Mouse (Mus musculus): Measurements from ENCODE around the gene Hnf4a. TPM values are rescaled to one million over a fixed set of nuclear protein-coding genes. Genes with fewer than 3 reads are reported as not detected.
"Not testable (repeated sequence)": the region's sequence is repeated elsewhere in the genome, so short reads cannot be mapped to it uniquely, and the experiment has no call there.

Gene Hnf4a
- total and polyA plus RNA-seq, 3 experiments: not detected

GRCm38 (mm10) chr2:163617874-163618273 lies 111.3 kb downstream of the Hnf4a start:
- dilution Hi-C loops (cut with MboI; ENCODE audit: extremely low pct_ligation_motif_present, extremely low pct_unique_long_range_greater_than_20kb, low sequenced_read_pairs): no loop called here
- no peak for DNase-seq (ENCODE audit: extremely low read depth)
- in situ Hi-C loops (cut with MboI; ENCODE audit: low pct_ligation_motif_present, low pct_unique_long_range_greater_than_20kb, low sequenced_read_pairs): no loop called here

GRCm38 (mm10) chr2:163620451-163620850 lies 113.8 kb downstream of the Hnf4a start:
- dilution Hi-C loops (cut with MboI; ENCODE audit: extremely low pct_ligation_motif_present, extremely low pct_unique_long_range_greater_than_20kb, low sequenced_read_pairs): no loop called here
- DNase-seq (ENCODE audit: extremely low read depth): no peak

More at GRCm38 (mm10) chr2:163617874-163618273, 111.3 kb downstream of the Hnf4a start:
- Histone ChIP-seq H3K9me3 (replicated peaks; ENCODE audit: low read length) (peaks cover 4% of the 10 kb centered on the region), H3K4me2 (ENCODE audit: insufficient read depth, low read depth, poor library complexity, severe bottlenecking) (no peak overlapping the region), H3K79me2 (replicated peaks; ENCODE audit: control insufficient read depth, extremely low read depth, insufficient read depth, poor library complexity, severe bottlenecking) (peaks cover 5% of the 10 kb centered on the region; the same call in 1 of the 2 replicates), H3K4me3 (replicated peaks in 1 of 3; ENCODE audit: low read depth in 2 of 3, low read length in 2 of 3, poor library complexity in 1 of 3) (no peak overlapping the region), H3K27me3 (replicated peaks) (no peaks in the 10 kb centered on the region), H3K36me3 (replicated peaks in 1 of 2; ENCODE audit: control insufficient read depth in 1 of 2, insufficient read depth in 1 of 2, low read length in 1 of 2) (peaks cover 81 to 97% of the 10 kb centered on the region in 2 experiments), H3K4me1 (ENCODE audit: control insufficient read depth in 1 of 2, insufficient read depth in 2 of 2) (no peaks in the 10 kb centered on the region), H3K27ac (ENCODE audit: insufficient read depth, low read depth) (no peak overlapping the region), H3K9ac (ENCODE audit: insufficient read depth, low read depth) (no peak overlapping the region)
- TF ChIP-seq CHD2 (IDR thresholded peaks at IDR 0.05; ENCODE audit: low read length) (peak; percentile 16; the same call in 1 of the 2 replicates), RCOR1 (conservative IDR thresholded peaks at IDR 0.05; ENCODE audit: low read depth, low read length) (peak; percentile 31; the same call in 1 of the 2 replicates), UBTF (IDR thresholded peaks at IDR 0.05; ENCODE audit: low read depth, low read length) (no peak), POLR2AphosphoS2 (IDR thresholded peaks at IDR 0.05; ENCODE audit: low read depth, low read length) (peak; percentile 67; the same call in 1 of the 2 replicates)

GRCm38 (mm10) chr2:163621401-163621800 lies 114.8 kb downstream of the Hnf4a start:
- H3K4me3 ChIP-seq (replicated peaks in 1 of 3; ENCODE audit: low read depth in 2 of 3, low read length in 2 of 3, poor library complexity in 1 of 3); in situ Hi-C loops (cut with MboI; ENCODE audit: low pct_ligation_motif_present, low pct_unique_long_range_greater_than_20kb, low sequenced_read_pairs); H3K79me2 ChIP-seq (replicated peaks; ENCODE audit: control insufficient read depth, extremely low read depth, insufficient read depth, poor library complexity, severe bottlenecking); H3K4me1 ChIP-seq (ENCODE audit: control insufficient read depth in 1 of 2, insufficient read depth in 2 of 2); H3K9ac ChIP-seq (ENCODE audit: insufficient read depth, low read depth); H3K27ac ChIP-seq (ENCODE audit: insufficient read depth, low read depth); H3K27me3 ChIP-seq (replicated peaks); dilution Hi-C loops (cut with MboI; ENCODE audit: extremely low pct_ligation_motif_present, extremely low pct_unique_long_range_greater_than_20kb, low sequenced_read_pairs); H3K9me3 ChIP-seq (replicated peaks; ENCODE audit: low read length); DNase-seq (ENCODE audit: extremely low read depth); H3K4me2 ChIP-seq (ENCODE audit: insufficient read depth, low read depth, poor library complexity, severe bottlenecking): not testable (repeated sequence)
- TF ChIP-seq ZNF384 (IDR thresholded peaks at IDR 0.05; ENCODE audit: low read depth, low read length): peak; percentile 54; the same call in 1 of the 2 replicates
- H3K36me3 ChIP-seq (replicated peaks in 1 of 2; ENCODE audit: control insufficient read depth in 1 of 2, insufficient read depth in 1 of 2, low read length in 1 of 2): peaks cover 80 to 96% of the 10 kb centered on the region in 2 experiments

More at GRCm38 (mm10) chr2:163620451-163620850, 113.8 kb downstream of the Hnf4a start:
- Histone ChIP-seq H3K4me3 (replicated peaks in 1 of 3; ENCODE audit: low read depth in 2 of 3, low read length in 2 of 3, poor library complexity in 1 of 3) (no peak overlapping the region), H3K9ac (ENCODE audit: insufficient read depth, low read depth) (no peak overlapping the region), H3K36me3 (replicated peaks in 1 of 2; ENCODE audit: control insufficient read depth in 1 of 2, insufficient read depth in 1 of 2, low read length in 1 of 2) (peaks cover 76 to 96% of the 10 kb centered on the region in 2 experiments), H3K4me2 (ENCODE audit: insufficient read depth, low read depth, poor library complexity, severe bottlenecking) (no peak overlapping the region), H3K9me3 (replicated peaks; ENCODE audit: low read length) (no peaks in the 10 kb centered on the region), H3K27ac (ENCODE audit: insufficient read depth, low read depth) (peak overlapping the region; percentile 42), H3K79me2 (replicated peaks; ENCODE audit: control insufficient read depth, extremely low read depth, insufficient read depth, poor library complexity, severe bottlenecking) (peaks cover 5% of the 10 kb centered on the region; the same call in 1 of the 2 replicates), H3K27me3 (replicated peaks) (no peaks in the 10 kb centered on the region), H3K4me1 (ENCODE audit: control insufficient read depth in 1 of 2, insufficient read depth in 2 of 2) (no peaks in the 10 kb centered on the region; a peak in 1 of 4 replicates)
- in situ Hi-C loops (cut with MboI; ENCODE audit: low pct_ligation_motif_present, low pct_unique_long_range_greater_than_20kb, low sequenced_read_pairs): no loop called here
- TF ChIP-seq JUND (conservative IDR thresholded peaks at IDR 0.05; ENCODE audit: low read depth, low read length) (no peak), POLR2AphosphoS2 (IDR thresholded peaks at IDR 0.05; ENCODE audit: low read depth, low read length) (peak; percentile 80), POLR2A (IDR thresholded peaks at IDR 0.05; ENCODE audit: low read depth, low read length) (peak; percentile 51)

Other genes with a start within 250 kb of the Hnf4a start
- gene Jph2, start 108.8 kb upstream of the Hnf4a start, total RNA-seq (2012; rRNA removed): not detected in 2 replicates
- not detected in 2 replicates for gene Jph2, start 108.8 kb upstream of the Hnf4a start, total RNA-seq (2014; rRNA removed)
- gene Jph2, start 108.8 kb upstream of the Hnf4a start, polyA plus RNA-seq (2012; ENCODE audit: insufficient read length, low read depth): not detected in 2 replicates
- gene Oser1, start 82.1 kb upstream of the Hnf4a start, total RNA-seq (2012; rRNA removed): 29.0 and 31.3 TPM in 2 replicates
- 44.9 and 54.7 TPM in 2 replicates for gene Oser1, start 82.1 kb upstream of the Hnf4a start, total RNA-seq (2014; rRNA removed)
- gene Oser1, start 82.1 kb upstream of the Hnf4a start, polyA plus RNA-seq (2012; ENCODE audit: insufficient read length, low read depth): 38.1 and 45.0 TPM in 2 replicates
- not detected in 2 replicates for gene Gdap1l1, start 68.3 kb upstream of the Hnf4a start, total RNA-seq (2012; rRNA removed)
- gene Gdap1l1, start 68.3 kb upstream of the Hnf4a start, total RNA-seq (2014; rRNA removed): not detected in 2 replicates
- not detected in 2 replicates for gene Gdap1l1, start 68.3 kb upstream of the Hnf4a start, polyA plus RNA-seq (2012; ENCODE audit: insufficient read length, low read depth)
- 5.5 and 6.0 TPM in 2 replicates for gene Fitm2, start 34.2 kb upstream of the Hnf4a start, total RNA-seq (2012; rRNA removed)
- gene Fitm2, start 34.2 kb upstream of the Hnf4a start, total RNA-seq (2014; rRNA removed): 4.9 and 5.0 TPM in 2 replicates
- 3.5 and 3.9 TPM in 2 replicates for gene Fitm2, start 34.2 kb upstream of the Hnf4a start, polyA plus RNA-seq (2012; ENCODE audit: insufficient read length, low read depth)
- gene R3hdml, start 14.5 kb upstream of the Hnf4a start, total RNA-seq (2012; rRNA removed): not detected in 2 replicates
- not detected in 2 replicates for gene R3hdml, start 14.5 kb upstream of the Hnf4a start, total RNA-seq (2014; rRNA removed)
- gene R3hdml, start 14.5 kb upstream of the Hnf4a start, polyA plus RNA-seq (2012; ENCODE audit: insufficient read length, low read depth): not detected in 2 replicates
- 25.7 and 26.2 TPM in 2 replicates for gene Ttpal, start 95.5 kb downstream of the Hnf4a start, total RNA-seq (2012; rRNA removed)
- 32.5 and 38.9 TPM in 2 replicates for gene Ttpal, start 95.5 kb downstream of the Hnf4a start, total RNA-seq (2014; rRNA removed)
- 17.3 and 21.9 TPM in 2 replicates for gene Ttpal, start 95.5 kb downstream of the Hnf4a start, polyA plus RNA-seq (2012; ENCODE audit: insufficient read length, low read depth)
- 345 and 358 TPM in 2 replicates for gene Serinc3, start 138.3 kb downstream of the Hnf4a start, total RNA-seq (2012; rRNA removed)
- 411 and 467 TPM in 2 replicates for gene Serinc3, start 138.3 kb downstream of the Hnf4a start, total RNA-seq (2014; rRNA removed)
- gene Serinc3, start 138.3 kb downstream of the Hnf4a start, polyA plus RNA-seq (2012; ENCODE audit: insufficient read length, low read depth): 493 and 611 TPM in 2 replicates
- 225 and 253 TPM in 2 replicates for gene Pkig, start 151.6 kb downstream of the Hnf4a start, total RNA-seq (2012; rRNA removed)
- gene Pkig, start 151.6 kb downstream of the Hnf4a start, total RNA-seq (2014; rRNA removed): 227 and 228 TPM in 2 replicates
- gene Pkig, start 151.6 kb downstream of the Hnf4a start, polyA plus RNA-seq (2012; ENCODE audit: insufficient read length, low read depth): 364 and 473 TPM in 2 replicates
- gene Ada, start 243.4 kb downstream of the Hnf4a start, total RNA-seq (2012; rRNA removed): 18.0 and 23.4 TPM in 2 replicates
- gene Ada, start 243.4 kb downstream of the Hnf4a start, total RNA-seq (2014; rRNA removed): 21.8 and 24.0 TPM in 2 replicates
- 19.9 and 21.1 TPM in 2 replicates for gene Ada, start 243.4 kb downstream of the Hnf4a start, polyA plus RNA-seq (2012; ENCODE audit: insufficient read length, low read depth)